Mouse (Mus musculus) heart, postnatal 4 days (tissue): ENCODE measurements around the gene Fkbp3. TPM values are rescaled to one million over a fixed set of nuclear protein-coding genes. Genes with fewer than 3 reads are reported as not detected.
"Not testable (repeated sequence)": the region's sequence is repeated elsewhere in the genome, so short reads cannot be mapped to it uniquely, and the experiment has no call there.

Source experiments
- DNase-seq: peaks from one replicate; pipeline ENCODE4 v3.0.0; 2021
- total RNA-seq, 2 experiments: library from RNA; stranded (reverse); gene quantifications; 2 replicates each; pipeline ENCODE4 v1.2.3; 2021

The Fkbp3 gene
- total RNA-seq, result 100 to 1,000 TPM; 201 to 203 TPM

DNA sequence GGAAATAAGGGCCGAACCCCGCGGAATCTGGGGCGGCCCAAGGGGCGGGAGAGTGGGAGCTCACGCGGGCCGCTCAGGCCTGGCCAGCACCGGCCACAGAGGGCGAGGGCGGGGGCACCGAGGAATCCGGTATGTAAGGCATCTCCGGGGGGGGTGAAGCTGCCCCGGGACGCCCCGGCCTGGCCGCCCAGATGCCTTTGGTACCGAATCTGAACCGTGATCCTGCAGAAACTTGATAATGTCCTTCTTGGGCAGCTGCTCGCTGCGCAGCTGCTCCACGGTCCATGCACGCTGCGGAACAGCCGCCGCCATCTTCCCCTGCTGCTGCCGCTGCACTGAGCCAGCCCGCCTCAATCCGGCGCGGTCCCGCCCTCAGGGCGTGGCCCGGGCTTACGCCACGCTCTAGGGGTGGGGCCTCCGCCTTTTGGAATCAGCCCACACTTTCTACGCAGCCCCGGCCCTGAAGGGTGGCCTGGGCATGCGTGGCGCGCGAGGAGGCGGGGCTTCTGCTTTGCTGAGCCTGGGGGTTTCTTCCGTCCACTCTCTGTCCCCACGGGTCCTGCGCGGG is at the start of gene Fkbp3:
Gene Fkbp3, minus strand, starts transcription at position 397 of the 568 bp plus-strand sequence.
- DNase-seq, result peak; percentile 98

DNA sequence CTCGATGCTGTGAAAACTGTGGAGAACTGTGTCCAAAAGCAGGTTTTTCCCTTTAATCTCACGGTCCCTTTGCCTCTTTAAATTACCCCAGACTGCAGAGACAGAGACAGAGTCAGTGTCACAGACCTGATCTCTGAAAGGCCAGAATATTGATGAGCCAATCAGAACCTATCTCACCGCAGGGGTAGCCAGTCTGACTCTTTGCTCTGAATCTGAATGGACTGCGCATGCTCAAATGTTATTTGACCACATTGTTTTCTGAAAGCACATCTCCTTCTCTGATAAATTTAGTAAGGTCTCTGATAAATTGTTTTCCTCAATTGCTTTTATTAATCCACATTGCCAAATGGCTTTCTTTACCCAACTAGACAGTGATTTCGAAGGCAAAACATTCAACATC is 45.6 kb upstream of the Fkbp3 start:
- DNase-seq, result no peak

DNA sequence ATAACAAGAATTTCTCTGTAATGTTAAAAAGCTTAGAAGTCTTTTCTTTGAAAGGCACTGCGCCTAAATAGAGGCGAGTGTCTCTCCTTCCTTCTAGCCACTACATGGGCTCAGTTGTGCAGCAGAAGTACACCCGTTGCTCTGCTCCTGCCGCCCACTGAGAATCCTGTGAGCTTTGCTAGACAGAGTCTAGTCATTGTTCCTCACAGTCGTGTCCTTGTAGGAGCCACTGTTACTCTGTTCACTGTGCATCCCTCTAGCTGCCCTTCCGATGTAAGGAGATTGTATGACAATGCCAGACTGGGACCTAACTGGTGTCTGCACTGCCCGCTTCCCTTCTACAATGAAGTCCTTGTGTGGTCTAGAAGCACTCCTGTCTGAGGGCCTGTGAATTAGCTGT is 45.2 kb upstream of the Fkbp3 start:
- DNase-seq, result no peak

DNA sequence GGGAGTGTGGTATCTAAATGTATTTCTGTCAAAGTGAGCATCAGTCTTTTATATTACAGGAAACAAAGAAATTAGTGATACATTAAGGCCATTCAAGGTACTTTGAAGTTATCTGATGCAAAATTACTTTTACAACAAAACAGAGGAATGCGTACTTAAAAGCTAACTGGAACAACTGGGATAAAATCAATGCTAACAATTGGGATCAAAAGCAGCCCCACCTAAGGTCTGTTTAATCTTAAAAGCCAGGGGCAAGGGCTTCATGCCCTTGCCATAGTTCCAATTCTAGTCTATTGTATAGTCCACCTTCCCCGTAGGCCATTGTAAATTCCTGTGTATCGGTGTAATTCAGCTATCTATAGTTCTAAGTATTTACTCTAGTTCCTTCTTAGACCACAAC is 41.2 kb upstream of the Fkbp3 start:
- not testable (repeated sequence) for DNase-seq

DNA sequence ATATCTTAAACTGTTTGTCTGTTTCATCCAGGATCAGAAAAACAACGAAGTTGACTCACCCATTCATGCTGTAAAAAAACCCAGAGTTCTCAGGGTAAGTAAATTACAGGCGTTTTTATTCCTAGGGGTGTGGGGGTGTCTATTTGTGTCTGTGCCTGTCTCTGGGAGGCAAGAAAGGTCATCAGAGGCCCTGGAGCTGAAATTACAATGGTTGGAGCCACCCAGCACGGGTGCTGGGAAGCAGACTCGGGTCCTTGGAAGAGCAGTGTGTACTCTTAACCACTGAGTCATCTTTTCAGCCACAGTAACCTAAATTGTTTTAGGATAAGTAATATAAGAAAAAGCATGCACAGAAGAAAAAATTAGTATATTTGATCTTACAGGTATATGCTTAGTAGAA is 40.1 kb upstream of the Fkbp3 start:
- DNase-seq, result no peak

GRCm38 (mm10) chr12:65112811-65113210 is 39.0 kb upstream of the Fkbp3 start:
- no peak for DNase-seq

- no peak for DNase-seq
Measured at GRCm38 (mm10) chr12:65111503-65111902, 37.7 kb upstream of the Fkbp3 start.

GRCm38 (mm10) chr12:65108746-65109145 is 34.9 kb upstream of the Fkbp3 start:
- DNase-seq, result no peak

GRCm38 (mm10) chr12:65076906-65077305 is 3.1 kb upstream of the Fkbp3 start:
- no peak for DNase-seq

GRCm38 (mm10) chr12:65075733-65076310 is 2.0 kb upstream of the Fkbp3 start:
- DNase-seq, result no peak

- DNase-seq, result peak; percentile 92
Measured at GRCm38 (mm10) chr12:65075085-65075732, 1.4 kb upstream of the Fkbp3 start, which contains the start of gene Fancm. TSS of gene Fancm (plus strand) at chr12:65075603.

GRCm38 (mm10) chr12:65074651-65075050 is 844 bp upstream of the Fkbp3 start:
- no peak for DNase-seq

GRCm38 (mm10) chr12:65072911-65073610 is 746 bp downstream of the Fkbp3 start:
- no peak for DNase-seq

DNA sequence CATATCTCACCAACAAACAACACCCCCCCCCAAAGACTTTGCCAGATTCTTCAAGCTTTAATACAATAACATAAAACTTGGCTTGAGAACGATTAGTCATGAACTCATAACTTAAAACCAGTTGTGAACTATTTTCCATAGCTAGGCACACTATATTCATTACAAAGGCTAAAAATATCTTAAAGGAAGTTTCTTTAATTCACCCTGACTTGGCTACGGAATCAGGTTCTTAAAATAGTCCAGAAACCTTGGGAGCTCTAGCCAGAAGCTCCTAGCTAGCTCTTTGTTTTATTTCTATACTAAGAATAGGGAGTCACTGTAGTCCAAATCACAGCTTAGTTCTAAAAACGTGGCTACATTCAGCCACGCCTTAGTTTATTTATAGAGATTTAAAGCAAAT is 5.4 kb downstream of the Fkbp3 start:
- no peak for DNase-seq

- DNase-seq, result no peak
Measured at GRCm38 (mm10) chr12:65066234-65066633, 7.6 kb downstream of the Fkbp3 start.

- no peak for DNase-seq
Measured at GRCm38 (mm10) chr12:65065241-65065640, 8.6 kb downstream of the Fkbp3 start.

- DNase-seq, result no peak
Measured at GRCm38 (mm10) chr12:65061082-65061481, 12.7 kb downstream of the Fkbp3 start.

DNA sequence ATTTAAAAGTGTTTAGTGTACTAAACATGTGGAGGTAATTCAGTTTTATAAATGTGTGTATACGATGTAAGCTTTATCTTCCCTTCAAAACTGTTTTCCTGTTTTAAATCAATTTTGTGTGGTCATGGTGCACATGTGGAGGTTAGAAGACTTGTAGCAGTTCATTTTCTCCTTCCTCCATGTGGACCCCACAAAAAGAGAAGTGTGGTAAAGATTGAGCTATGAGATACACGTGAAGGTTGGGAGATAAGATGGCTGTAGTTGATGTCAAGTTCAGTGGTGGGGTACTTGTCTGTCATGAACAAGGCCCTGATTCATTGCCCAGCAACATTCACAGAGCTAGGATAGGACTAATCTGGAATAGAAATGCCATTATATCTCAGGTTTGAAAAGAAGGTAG is 15.6 kb downstream of the Fkbp3 start:
- DNase-seq, result no peak

GRCm38 (mm10) chr12:65048799-65049198 is 25.0 kb downstream of the Fkbp3 start:
- no peak for DNase-seq

- DNase-seq, result no peak
Measured at GRCm38 (mm10) chr12:65037546-65037937, 36.3 kb downstream of the Fkbp3 start.

- peak; percentile 8 for DNase-seq
Measured at GRCm38 (mm10) chr12:65036892-65037545, 36.8 kb downstream of the Fkbp3 start.

GRCm38 (mm10) chr12:65036190-65036870 is 37.5 kb downstream of the Fkbp3 start, which contains the start of gene Prpf39:
TSS of gene Prpf39 (plus strand) at chr12:65036333.
- peak; percentile 93 for DNase-seq
